ENCODE assay signal across 8 mouse cellular contexts in the genomic region with DNA sequence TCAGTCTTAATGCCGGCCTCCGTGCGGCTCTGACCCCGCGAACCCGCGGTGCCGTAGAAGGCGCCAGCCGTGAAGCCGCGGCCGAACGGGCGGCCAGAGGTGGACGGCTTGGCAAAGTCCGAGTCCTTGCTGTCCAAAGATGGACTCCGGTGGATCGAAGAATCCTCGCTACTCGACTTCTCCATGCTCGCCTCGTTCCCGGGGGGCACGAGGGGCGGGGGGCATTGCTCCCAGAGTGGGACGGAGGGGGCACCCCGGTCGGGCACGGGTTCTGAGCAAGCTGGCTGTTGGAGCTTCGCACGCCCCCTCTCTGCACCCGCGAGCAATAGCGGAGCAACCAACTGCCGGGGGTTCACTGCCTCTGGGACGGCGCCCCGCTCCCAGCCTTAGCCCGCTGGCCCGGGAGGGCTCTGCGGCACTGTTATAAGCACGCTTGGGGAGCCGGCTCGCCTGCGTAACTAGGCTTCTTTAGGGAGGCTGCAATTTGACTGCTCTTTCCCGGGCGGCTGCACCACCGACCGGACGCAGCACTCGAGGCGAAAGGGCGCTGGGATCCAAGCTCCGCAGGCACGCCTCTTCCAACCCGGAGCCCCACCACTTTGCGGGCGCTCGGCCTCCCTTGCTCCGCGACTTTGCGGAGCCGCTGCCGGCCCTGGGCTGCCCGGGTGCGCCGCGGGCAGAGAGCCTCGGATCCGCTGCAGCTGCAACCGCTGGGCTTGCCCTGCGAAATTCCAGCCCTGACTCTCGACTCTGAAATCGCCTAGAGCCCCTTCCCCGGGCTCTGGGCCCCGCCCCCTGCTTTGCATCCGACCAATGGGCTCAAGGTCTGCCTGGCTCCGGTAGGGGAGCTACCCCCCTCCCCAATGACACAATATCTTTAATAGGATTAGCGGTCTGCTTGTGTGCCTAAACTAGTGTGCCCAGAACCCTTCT.
DNase-seq lines count a peak whose midpoint lies in the region; ATAC-seq and TF ChIP-seq lines count a peak whose summit lies in the region.

No protein-coding gene starts in this region.

- H3K9ac ChIP-seq in hindbrain, postnatal 0 days (replicated peaks; ENCODE audit: low read length) = peak overlapping the region; percentile 68
- peak overlapping the region; percentile 64 for H3K9ac ChIP-seq in neural tube, embryonic 12.5 days

- H3K9me3 ChIP-seq in hindbrain, postnatal 0 days (ENCODE audit: low read length) = no peaks in the 10 kb centered on the region
- no peaks in the 10 kb centered on the region for H3K9me3 ChIP-seq in neural tube, embryonic 12.5 days

- intact Hi-C loops in gastrocnemius, postnatal 14 days (cut with DNase I; ENCODE audit: low total_unique reads) = loop anchor here (5.0 to 10.0 kb wide), 2 partner anchors 58 to 110 kb away; partner anchors contain the start of gene Tspan9

- no peaks in the 10 kb centered on the region for H3K27me3 ChIP-seq in hindbrain, postnatal 0 days (ENCODE audit: insufficient read depth, low read length)
- peaks cover 25% of the 10 kb centered on the region for H3K27me3 ChIP-seq in neural tube, embryonic 12.5 days (replicated peaks)

- H3K4me1 ChIP-seq in hindbrain, postnatal 0 days (ENCODE audit: insufficient read depth, low read length) = peaks cover 32% of the 10 kb centered on the region
- peaks cover 32% of the 10 kb centered on the region for H3K4me1 ChIP-seq in neural tube, embryonic 12.5 days

- WGBS in hindbrain, postnatal 0 days = under 1% methylated on average over 80 of the region's 80 CpGs
- under 1% methylated on average over 80 of the region's 80 CpGs for WGBS in neural tube, embryonic 12.5 days

- peak overlapping the region; percentile 80 for H3K27ac ChIP-seq in hindbrain, postnatal 0 days
- no peak overlapping the region for H3K27ac ChIP-seq in neural tube, embryonic 12.5 days

- peak; percentile 37 to 46 for DNase-seq in left cerebral cortex, adult 8-10 months (ENCODE audit: low spot score in 2 of 2)
- no peak for DNase-seq in left cerebral cortex, adult 11 months (ENCODE audit: low spot score)
- peak; percentile 58 for DNase-seq in gastrocnemius, postnatal 14 days
- peak; percentile 91 for DNase-seq in hindbrain, postnatal 0 days (ENCODE audit: low spot score)
- DNase-seq in liver = peak; percentile 68
- DNase-seq in thymus, postnatal 25 days = peak; percentile 65

- H3K36me3 ChIP-seq in hindbrain, postnatal 0 days (ENCODE audit: insufficient read depth, low read length) = no peaks in the 10 kb centered on the region
- H3K36me3 ChIP-seq in neural tube, embryonic 12.5 days = no peaks in the 10 kb centered on the region

- peak overlapping the region; percentile 97 for H3K4me2 ChIP-seq in hindbrain, postnatal 0 days (ENCODE audit: low read depth, low read length)
- H3K4me2 ChIP-seq in neural tube, embryonic 12.5 days (replicated peaks) = peak overlapping the region; percentile 98

- ATAC-seq in common myeloid progenitor, adult 5-6 weeks (replicated peaks; ENCODE audit: low read depth, poor library complexity, severe bottlenecking) = peak; percentile 21; the same call in 1 of the 2 replicates
- peak; percentile 70 for ATAC-seq in hindbrain, postnatal 0 days
- peak; percentile 79 for ATAC-seq in neural tube, embryonic 12.5 days (ENCODE audit: low FRiP score, low read depth)

- peak overlapping the region; percentile 56 for H3K4me3 ChIP-seq in hindbrain, postnatal 0 days (ENCODE audit: low read length)
- peak overlapping the region; percentile 53 for H3K4me3 ChIP-seq in neural tube, embryonic 12.5 days

- TF ChIP-seq CTCF in hindbrain, postnatal 0 days (IDR thresholded peaks at IDR 0.05; ENCODE audit: low read depth) = peak; percentile 54; the same call in 1 of the 2 replicates

Comparison
In these comparisons a context has a peak if more than half of its experiments do, and no peak if none do; other contexts are left out.
1. ATAC-seq: peak in every context shown above with its lines; median percentile 79 in neural tube, embryonic 12.5 days; 70 in hindbrain, postnatal 0 days; 21 in common myeloid progenitor, adult 5-6 weeks.